Mouse (Mus musculus): ENCODE measurements around the gene Lin9.

GRCm38 (mm10) chr1:180723701-180724238, 82.8 kb downstream of the Lin9 start:
- TF ChIP-seq POLR2A (IDR thresholded peaks at IDR 0.05; ENCODE audit: low read depth, low read length): no peak
- no peak for TF ChIP-seq CTCF (IDR thresholded peaks at IDR 0.05; ENCODE audit: borderline replicate concordance, insufficient read depth, low read length)

Measured in embryonic fibroblast, embryonic 13.5 days (primary cell).